Mouse (Mus musculus): ENCODE measurements around the gene Ttc27. TPM values are rescaled to one million over a fixed set of nuclear protein-coding genes. Genes with fewer than 3 reads are reported as not detected.
A peak's percentile ranks its signal among the peaks of the same experiment; 100 is the strongest.

The Ttc27 gene
- total and polyA plus RNA-seq, 3 experiments, result 55.2 to 59.9 TPM; not detected in 1

DNA sequence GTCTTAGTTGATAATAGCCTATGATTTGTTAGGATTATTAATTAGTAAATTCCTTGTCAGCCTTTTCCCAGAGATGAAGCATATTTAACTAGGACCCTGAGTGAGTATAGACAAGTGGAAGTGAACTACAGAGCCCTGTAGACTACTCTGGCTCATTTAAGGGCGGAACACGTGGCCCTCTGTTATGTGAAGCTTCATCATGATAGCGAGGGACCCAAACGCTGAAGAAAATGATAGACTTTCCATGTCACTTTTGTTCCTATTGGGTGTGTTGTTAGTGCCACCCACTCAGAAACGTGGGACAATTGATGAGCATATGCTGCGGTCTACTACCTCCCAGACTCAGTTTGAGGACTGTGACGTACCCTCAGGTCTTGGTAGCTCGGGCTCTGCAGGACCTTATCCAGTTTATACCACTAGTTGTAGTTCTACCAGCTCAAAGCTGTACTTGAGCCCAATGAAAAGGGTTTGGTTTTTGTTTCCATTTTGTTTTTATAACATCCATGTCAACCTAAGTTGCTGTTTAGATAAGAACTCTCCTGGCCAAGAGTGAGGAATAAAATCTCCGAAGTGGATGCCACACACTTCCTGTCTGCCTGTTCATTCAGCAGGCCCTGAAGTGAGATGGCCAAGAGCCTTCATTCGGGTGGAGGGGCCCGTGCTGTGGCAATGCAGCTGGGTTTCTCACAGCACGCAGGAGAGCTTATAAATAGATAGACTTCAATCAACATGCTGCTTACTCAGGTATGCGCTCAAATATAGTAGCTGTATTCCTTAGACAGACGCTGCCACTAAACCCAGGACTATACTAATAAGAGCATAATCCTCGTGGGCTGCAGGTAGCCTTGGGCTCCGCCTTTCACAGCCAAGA is 148.4 kb downstream of the Ttc27 start:
- peak overlapping the region; percentile 92 for H3K27ac ChIP-seq (ENCODE audit: control insufficient read depth, low read depth, low read length)
- peak overlapping the region; percentile 24 to 53 for H3K4me3 ChIP-seq (ENCODE audit: control insufficient read depth in 1 of 2, insufficient read depth in 1 of 2, low read depth in 2 of 2, low read length in 2 of 2)
- peaks cover 0 to 67% of the 10 kb centered on the region in 2 experiments; a peak in 2 of 4 replicates for H3K36me3 ChIP-seq (ENCODE audit: control insufficient read depth in 1 of 2, insufficient read depth in 2 of 2, low read length in 2 of 2)
- peak; percentile 71 for DNase-seq (ENCODE audit: low read depth, low spot score)
- peaks cover 54 to 68% of the 10 kb centered on the region in 2 experiments for H3K4me1 ChIP-seq (ENCODE audit: control insufficient read depth in 1 of 2, insufficient read depth in 2 of 2, low read length in 2 of 2)
- H3K79me2 ChIP-seq (ENCODE audit: control insufficient read depth, insufficient read depth, low read length, poor library complexity), result no peaks in the 10 kb centered on the region; the same call in 1 of the 2 replicates
- no peaks in the 10 kb centered on the region for H3K27me3 ChIP-seq (ENCODE audit: control insufficient read depth in 1 of 2, insufficient read depth in 2 of 2, low read length in 2 of 2)
- H3K9me3 ChIP-seq (replicated peaks; ENCODE audit: insufficient read depth, low read length), result no peaks in the 10 kb centered on the region
- H3K9ac ChIP-seq (ENCODE audit: control insufficient read depth, low read depth, low read length, poor library complexity, severe bottlenecking), result peak overlapping the region; percentile 57
- TF ChIP-seq MAZ (IDR thresholded peaks at IDR 0.05; ENCODE audit: low read depth, low read length) (no peak), MAX (IDR thresholded peaks at IDR 0.05; ENCODE audit: low read length) (peak; percentile 95), TBP (IDR thresholded peaks at IDR 0.05; ENCODE audit: low read depth, low read length) (0 out of 2 replicates have a peak, but pooled peaks have one; percentile 35), GATA1 (IDR thresholded peaks at IDR 0.05; ENCODE audit: low read depth, low read length) (0 out of 2 replicates have a peak, but pooled peaks have one; percentile 21), POLR2AphosphoS5 (IDR thresholded peaks at IDR 0.05; ENCODE audit: borderline replicate concordance, low read depth, low read length) (no peak), SIN3A (IDR thresholded peaks at IDR 0.05; ENCODE audit: low read length) (peak; percentile 72), MEF2A (IDR thresholded peaks at IDR 0.05; ENCODE audit: extremely low read depth, insufficient replicate concordance, low read depth, low read length, poor library complexity, severe bottlenecking) (no peak), RAD21 (IDR thresholded peaks at IDR 0.05; ENCODE audit: low read depth, low read length) (no peak), ZMIZ1 (IDR thresholded peaks at IDR 0.05; ENCODE audit: low read depth, low read length) (peak; percentile 47; the same call in 1 of the 2 replicates), CHD1 (IDR thresholded peaks at IDR 0.05; ENCODE audit: low read depth, low read length) (peak; percentile 91), MXI1 (IDR thresholded peaks at IDR 0.05; ENCODE audit: low read depth, low read length) (peak; percentile 83), POLR2AphosphoS2 (IDR thresholded peaks at IDR 0.05; ENCODE audit: low read length) (no peak), EP300 (IDR thresholded peaks at IDR 0.05; ENCODE audit: low read depth in 1 of 2, low read length in 2 of 2) (peak in 1 of 2 experiments; percentile 3; a peak in 1 of 4 replicates), MYC (IDR thresholded peaks at IDR 0.05; ENCODE audit: low read depth, low read length) (peak; percentile 87), USF1 (IDR thresholded peaks at IDR 0.05; ENCODE audit: low read depth, low read length) (peak; percentile 87), ETS1 (IDR thresholded peaks at IDR 0.05; ENCODE audit: low read depth, low read length) (peak; percentile 61; the same call in 1 of the 2 replicates)
